Mouse (Mus musculus): Measurements from ENCODE around the gene Ubxn6. TPM values are rescaled to one million over a fixed set of nuclear protein-coding genes. Genes with fewer than 3 reads are reported as not detected.

The Ubxn6 gene
- polyA plus RNA-seq, 1 experiment: 109 TPM

DNA sequence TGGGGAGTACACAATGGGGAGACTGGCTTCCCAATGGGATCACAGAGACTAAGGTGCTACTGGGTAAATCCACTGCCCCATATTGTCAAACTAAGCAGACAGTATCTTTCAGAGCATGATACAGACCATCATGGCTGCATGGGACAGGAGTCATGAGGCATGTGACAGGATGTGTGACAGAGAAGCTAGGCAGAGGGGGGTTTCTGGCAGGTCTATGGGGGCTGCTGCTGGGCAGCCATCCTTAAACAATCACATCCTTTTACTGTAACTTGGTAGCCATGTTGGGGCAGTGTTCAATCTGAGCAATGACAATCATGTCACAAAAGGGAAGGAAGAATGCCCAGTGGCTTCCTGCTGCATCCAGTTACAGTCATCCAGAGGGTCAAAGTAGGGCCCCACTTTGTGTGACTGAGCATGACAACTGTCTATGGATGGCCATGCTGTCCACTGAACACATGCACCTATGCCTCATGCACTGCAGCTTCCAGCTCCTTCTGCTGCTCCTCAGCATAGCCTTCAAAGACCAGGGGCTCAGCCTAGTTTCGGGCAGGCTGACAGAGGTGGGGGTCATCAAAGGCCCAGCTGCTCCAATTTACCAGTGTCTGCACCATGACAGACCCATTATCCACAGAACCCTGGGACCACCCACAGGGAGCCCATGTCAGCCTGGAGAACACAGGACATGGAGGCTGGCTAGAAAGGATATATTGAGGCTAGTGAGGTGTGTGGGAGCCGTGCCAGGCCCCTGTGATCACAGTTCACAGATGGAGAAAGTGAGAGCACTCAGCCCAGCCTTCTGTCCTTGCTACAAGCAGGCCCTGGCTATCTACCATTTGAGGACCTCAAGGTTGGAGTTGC is 52.5 kb downstream of the Ubxn6 start:
- TF ChIP-seq POLR2A (IDR thresholded peaks at IDR 0.05; ENCODE audit: extremely low read depth, insufficient read depth, low read length) (no peak), CTCF (IDR thresholded peaks at IDR 0.05; ENCODE audit: extremely low read depth, insufficient read depth, low read length) (no peak)
- Histone ChIP-seq H3K4me3 (ENCODE audit: insufficient read depth, low read length) (no peak overlapping the region), H3K4me1 (ENCODE audit: control insufficient read depth, insufficient read depth, low read length) (peaks cover 23% of the 10 kb centered on the region), H3K27ac (ENCODE audit: insufficient read depth, low read length) (peak overlapping the region; percentile 24; the same call in 1 of the 2 replicates)

DNA sequence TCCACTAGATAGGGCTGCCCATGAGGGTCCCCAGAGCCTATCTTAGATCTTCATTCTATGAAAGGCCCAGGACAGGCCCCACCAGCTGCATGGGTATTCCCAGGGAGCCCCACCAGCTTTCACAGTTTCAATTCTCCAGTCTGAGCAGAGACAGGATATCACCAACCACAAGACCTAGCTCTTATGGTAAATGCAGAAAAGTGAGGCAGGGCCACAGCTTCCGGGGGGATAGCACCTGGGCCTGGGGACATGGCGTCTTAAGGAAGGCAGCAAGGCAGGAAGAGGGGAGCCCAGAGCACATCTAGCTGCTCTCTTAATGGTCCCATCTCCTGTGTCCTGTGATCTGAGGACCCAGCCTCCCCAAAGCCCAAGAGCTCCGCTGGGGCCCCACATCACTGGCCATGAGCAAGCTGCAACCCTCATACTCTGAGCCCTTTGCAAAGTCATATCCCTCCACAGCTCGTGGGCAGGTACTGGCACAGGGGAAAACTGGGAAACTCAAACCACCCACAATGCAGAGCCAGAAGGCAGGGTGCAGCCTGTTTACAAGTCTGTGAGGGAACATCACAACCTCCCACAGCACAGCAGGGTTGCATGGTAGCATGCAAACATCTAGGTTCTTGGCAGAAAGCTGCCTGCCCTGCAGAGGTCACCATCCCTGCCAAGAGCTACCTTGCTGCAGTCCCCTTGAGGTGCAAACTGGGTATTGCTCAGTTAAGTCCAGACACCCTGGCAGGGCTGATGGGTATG is 53.5 kb downstream of the Ubxn6 start:
- Histone ChIP-seq H3K4me3 (ENCODE audit: insufficient read depth, low read length) (no peak overlapping the region), H3K4me1 (ENCODE audit: control insufficient read depth, insufficient read depth, low read length) (peaks cover 21% of the 10 kb centered on the region), H3K27ac (ENCODE audit: insufficient read depth, low read length) (peak overlapping the region; percentile 72)
- 0 out of 2 replicates have a peak, but pooled peaks have one; percentile 30 for TF ChIP-seq POLR2A (IDR thresholded peaks at IDR 0.05; ENCODE audit: extremely low read depth, insufficient read depth, low read length)
- no peak for TF ChIP-seq CTCF (IDR thresholded peaks at IDR 0.05; ENCODE audit: extremely low read depth, insufficient read depth, low read length)

DNA sequence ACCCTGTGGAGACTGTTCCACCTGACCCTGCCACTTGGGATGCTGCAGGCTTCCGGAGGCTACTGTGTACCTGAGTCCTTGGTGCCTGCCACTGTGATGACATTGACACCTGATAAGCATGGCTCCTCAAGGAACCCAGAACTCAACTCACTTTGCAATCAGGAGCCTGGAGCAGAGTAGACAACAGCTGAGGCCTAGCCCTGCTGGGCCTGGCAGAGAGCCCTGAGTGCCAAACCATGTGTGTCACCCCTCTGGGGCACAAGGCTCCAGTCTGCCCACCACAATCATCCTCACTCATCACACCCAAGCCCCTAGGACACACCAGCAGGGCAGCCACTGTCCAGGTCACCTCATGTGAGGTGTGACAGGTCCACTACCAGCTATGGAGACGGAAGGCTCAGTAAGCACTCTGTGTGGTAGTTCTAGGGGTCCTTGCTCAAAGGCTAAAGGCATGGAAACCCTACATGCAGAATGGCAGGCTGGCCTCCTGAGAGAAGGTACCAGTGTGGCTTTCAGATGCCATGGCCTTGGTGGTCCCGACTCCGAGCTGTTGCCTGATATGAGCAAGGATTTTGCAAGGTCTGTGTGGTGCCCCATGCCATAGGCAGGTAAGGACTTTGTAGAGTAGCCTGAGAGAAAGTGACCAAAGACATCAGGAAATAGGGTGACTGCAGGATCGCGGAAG is 54.3 kb downstream of the Ubxn6 start:
- Histone ChIP-seq H3K4me1 (ENCODE audit: control insufficient read depth, insufficient read depth, low read length) (peaks cover 18% of the 10 kb centered on the region), H3K27ac (ENCODE audit: insufficient read depth, low read length) (peak overlapping the region; percentile 72; the same call in 1 of the 2 replicates), H3K4me3 (ENCODE audit: insufficient read depth, low read length) (no peak overlapping the region)
- TF ChIP-seq CTCF (IDR thresholded peaks at IDR 0.05; ENCODE audit: extremely low read depth, insufficient read depth, low read length) (no peak), POLR2A (IDR thresholded peaks at IDR 0.05; ENCODE audit: extremely low read depth, insufficient read depth, low read length) (0 out of 2 replicates have a peak, but pooled peaks have one; percentile 12)

DNA sequence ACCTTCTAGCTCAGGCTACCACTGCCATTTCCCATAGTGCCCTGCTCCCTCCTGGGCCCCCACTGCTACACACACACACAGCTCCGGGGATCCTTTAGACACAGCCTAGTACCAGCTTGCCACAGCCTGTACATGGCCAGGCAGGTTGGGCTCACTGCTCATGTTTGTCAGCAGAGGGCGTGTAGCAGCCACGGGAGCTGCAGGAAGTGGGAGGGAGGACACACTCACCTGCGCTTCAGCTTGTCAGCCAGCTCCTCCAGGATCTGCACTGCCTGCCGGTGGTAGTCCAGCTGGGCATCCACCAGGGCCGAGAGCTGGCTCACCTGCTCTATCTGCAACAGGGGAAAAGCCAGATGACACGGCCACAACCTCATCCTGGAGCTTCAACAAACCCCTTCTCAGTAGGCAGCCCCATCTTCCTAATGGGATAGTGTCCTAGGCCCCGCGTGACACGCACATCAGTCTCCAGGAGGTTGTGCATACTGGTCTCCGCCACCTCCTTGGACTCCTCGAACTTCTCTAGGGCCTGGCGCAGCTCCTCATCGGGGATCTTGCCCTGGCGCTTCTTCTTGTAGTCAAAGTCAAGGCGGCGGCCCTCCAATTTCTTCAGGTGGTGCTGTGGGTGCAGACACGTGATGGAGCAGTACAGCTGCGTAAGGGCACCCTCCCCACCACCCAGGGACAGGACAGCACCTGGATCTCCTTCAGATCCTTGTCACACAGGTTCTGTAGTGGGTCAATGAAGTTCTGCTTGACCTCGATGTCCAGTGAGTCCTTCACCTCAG is 56.3 kb downstream of the Ubxn6 start:
- H3K4me1 ChIP-seq (ENCODE audit: control insufficient read depth, insufficient read depth, low read length): peaks cover 12% of the 10 kb centered on the region
- TF ChIP-seq CTCF (IDR thresholded peaks at IDR 0.05; ENCODE audit: extremely low read depth, insufficient read depth, low read length): peak; percentile 61
- TF ChIP-seq POLR2A (IDR thresholded peaks at IDR 0.05; ENCODE audit: extremely low read depth, insufficient read depth, low read length): peak; percentile 34; the same call in 1 of the 2 replicates
- no peak overlapping the region for H3K27ac ChIP-seq (ENCODE audit: insufficient read depth, low read length)
- H3K4me3 ChIP-seq (ENCODE audit: insufficient read depth, low read length): no peak overlapping the region

DNA sequence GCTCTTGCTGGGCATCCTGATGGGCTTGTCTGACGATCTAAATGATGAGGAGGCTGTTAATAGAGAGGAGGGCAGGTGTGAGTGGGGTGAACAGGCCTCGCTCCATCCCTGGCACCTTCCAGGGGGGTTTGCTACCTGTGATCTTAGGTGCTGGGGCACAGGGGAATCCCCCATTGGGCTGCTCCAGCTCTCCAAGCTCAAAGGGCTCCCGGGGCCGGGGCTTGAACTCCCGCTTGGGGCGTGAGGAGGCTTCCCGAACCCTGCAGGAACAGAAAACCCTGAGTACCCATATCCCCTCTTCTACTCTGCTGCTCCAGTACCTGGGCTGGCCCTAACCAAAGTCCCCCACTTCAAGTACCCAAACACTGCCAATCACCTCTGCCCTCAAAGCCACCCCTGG is 57.0 kb downstream of the Ubxn6 start:
- TF ChIP-seq CTCF (IDR thresholded peaks at IDR 0.05; ENCODE audit: extremely low read depth, insufficient read depth, low read length) (no peak), POLR2A (IDR thresholded peaks at IDR 0.05; ENCODE audit: extremely low read depth, insufficient read depth, low read length) (no peak)
- peaks cover 11% of the 10 kb centered on the region for H3K4me1 ChIP-seq (ENCODE audit: control insufficient read depth, insufficient read depth, low read length)
- no peak overlapping the region for H3K27ac ChIP-seq (ENCODE audit: insufficient read depth, low read length)
- H3K4me3 ChIP-seq (ENCODE audit: insufficient read depth, low read length): no peak overlapping the region

Other genes starting within 250 kb of the Ubxn6 start
- 3.0 and 3.8 TPM in 2 replicates for gene Zfp119a, start 196.1 kb downstream of the Ubxn6 start, polyA plus RNA-seq (2012; rRNA removed)
- 5.6 and 6.0 TPM in 2 replicates for gene Zfp959, start 182.9 kb downstream of the Ubxn6 start, polyA plus RNA-seq (2012; rRNA removed)
- gene Zfp119b, start 125.5 kb downstream of the Ubxn6 start, polyA plus RNA-seq (2012; rRNA removed): 2.5 and 3.2 TPM in 2 replicates
- gene Ebi3, start 122.4 kb downstream of the Ubxn6 start, polyA plus RNA-seq (2012; rRNA removed): 2.1 and 2.3 TPM in 2 replicates
- gene Yju2, start 115.9 kb downstream of the Ubxn6 start, polyA plus RNA-seq (2012; rRNA removed): 9.1 and 11.0 TPM in 2 replicates
- gene Shd, start 104.6 kb downstream of the Ubxn6 start, polyA plus RNA-seq (2012; rRNA removed): 74.8 and 83.5 TPM in 2 replicates
- 76.7 and 91.0 TPM in 2 replicates for gene Fsd1, start 88.5 kb downstream of the Ubxn6 start, polyA plus RNA-seq (2012; rRNA removed)
- gene Stap2, start 69.4 kb downstream of the Ubxn6 start, polyA plus RNA-seq (2012; rRNA removed): 6.0 TPM in 2 replicates
- gene Mpnd, start 69.3 kb downstream of the Ubxn6 start, polyA plus RNA-seq (2012; rRNA removed): 142 and 154 TPM in 2 replicates
- 56.5 and 59.4 TPM in 2 replicates for gene Sh3gl1, start 38.4 kb downstream of the Ubxn6 start, polyA plus RNA-seq (2012; rRNA removed)
- gene Chaf1a, start 34.6 kb downstream of the Ubxn6 start, polyA plus RNA-seq (2012; rRNA removed): 2.6 and 2.8 TPM in 2 replicates
- 126 and 148 TPM in 2 replicates for gene Hdgfl2, start 4.6 kb upstream of the Ubxn6 start, polyA plus RNA-seq (2012; rRNA removed)
- 0.73 and 1.2 TPM in 2 replicates for gene Plin4, start 34.8 kb upstream of the Ubxn6 start, polyA plus RNA-seq (2012; rRNA removed)
- gene Plin5, start 42.6 kb upstream of the Ubxn6 start, polyA plus RNA-seq (2012; rRNA removed): 0.55 and 0.67 TPM in 2 replicates
- gene Lrg1, start 47.0 kb upstream of the Ubxn6 start, polyA plus RNA-seq (2012; rRNA removed): 2.6 and 3.1 TPM in 2 replicates
- 87.3 and 88.9 TPM in 2 replicates for gene Sema6b, start 65.3 kb upstream of the Ubxn6 start, polyA plus RNA-seq (2012; rRNA removed)
- 7.5 and 8.5 TPM in 2 replicates for gene Tnfaip8l1, start 87.4 kb upstream of the Ubxn6 start, polyA plus RNA-seq (2012; rRNA removed)
- gene Mydgf, start 108.9 kb upstream of the Ubxn6 start, polyA plus RNA-seq (2012; rRNA removed): 43.3 and 45.8 TPM in 2 replicates
- gene Dpp9, start 143.9 kb upstream of the Ubxn6 start, polyA plus RNA-seq (2012; rRNA removed): 51.2 and 52.0 TPM in 2 replicates
- gene Fem1a, start 181.8 kb upstream of the Ubxn6 start, polyA plus RNA-seq (2012; rRNA removed): 23.3 and 24.1 TPM in 2 replicates
- 4.2 and 4.8 TPM in 2 replicates for gene Ticam1, start 201.8 kb upstream of the Ubxn6 start, polyA plus RNA-seq (2012; rRNA removed)
- gene Plin3, start 217.8 kb upstream of the Ubxn6 start, polyA plus RNA-seq (2012; rRNA removed): 8.4 and 10.1 TPM in 2 replicates
- not detected in 2 replicates for gene Arrdc5, start 225.3 kb upstream of the Ubxn6 start, polyA plus RNA-seq (2012; rRNA removed)
- 1.1 and 1.8 TPM in 2 replicates for gene Uhrf1, start 228.3 kb upstream of the Ubxn6 start, polyA plus RNA-seq (2012; rRNA removed)